In the genomic region with DNA sequence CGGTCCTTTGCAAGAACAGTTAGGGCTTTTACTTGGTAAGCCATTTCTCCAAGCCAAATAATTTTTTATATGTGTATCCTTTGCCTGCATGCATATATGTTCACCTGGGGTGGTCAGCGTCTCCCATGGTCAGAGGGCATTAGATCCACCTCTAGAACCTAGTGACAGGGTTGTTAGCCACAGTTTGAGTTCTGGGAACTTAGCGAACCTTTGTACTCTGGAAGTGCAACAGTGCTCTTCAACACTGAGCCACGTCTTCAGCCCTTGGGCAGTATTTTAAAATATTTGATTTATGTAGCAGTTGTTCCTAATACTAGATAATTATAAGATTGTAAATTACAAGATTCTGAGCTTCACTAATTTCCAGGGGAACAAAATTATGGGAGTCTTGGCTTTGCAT, we compare ENCODE assay signal across 9 mouse cellular contexts. TPM values are rescaled to one million over a fixed set of nuclear protein-coding genes. Genes with fewer than 3 reads are reported as not detected.
DNase-seq lines count a peak whose midpoint lies in the region; ATAC-seq and TF ChIP-seq lines count a peak whose summit lies in the region.
"Had no signal": no experiment of that assay in that cellular context is flagged by ENCODE, and none has a peak within 500 bp of the region (broad histone marks: within the 10 kb centered on the region; RNA-seq: fewer than 3 reads in every experiment).

No protein-coding gene starts in this region.

- no peaks in the 10 kb centered on the region for H3K4me1 ChIP-seq in ES-Bruce4 (ENCODE audit: control insufficient read depth, insufficient read depth, low read length)
- peaks cover 21% of the 10 kb centered on the region for H3K4me1 ChIP-seq in hindbrain, embryonic 15.5 days (replicated peaks)
- peaks cover 7 to 9% of the 10 kb centered on the region in 2 experiments; a peak in 3 of 4 replicates for H3K4me1 ChIP-seq in liver, embryonic 14.5 days (replicated peaks; ENCODE audit: control insufficient read depth in 2 of 2, insufficient read depth in 2 of 2, low read length in 1 of 2)

- H3K36me3 ChIP-seq in C2C12 (ENCODE audit: control insufficient read depth, insufficient read depth) (peaks cover 24% of the 10 kb centered on the region), ES-Bruce4 (ENCODE audit: control insufficient read depth, insufficient read depth, low read length, poor library complexity, severe bottlenecking) (peaks cover 28% of the 10 kb centered on the region)
- peaks cover 20% of the 10 kb centered on the region for H3K36me3 ChIP-seq in hindbrain, embryonic 15.5 days
- peaks cover 22% of the 10 kb centered on the region for H3K36me3 ChIP-seq in liver, embryonic 14.5 days (replicated peaks; ENCODE audit: control insufficient read depth, insufficient read depth, low read depth)

- ATAC-seq in hindbrain, embryonic 15.5 days (ENCODE audit: low FRiP score, low read depth): no peak
- ATAC-seq in liver, embryonic 14.5 days (ENCODE audit: insufficient read depth): no peak
- ATAC-seq in granulocyte monocyte progenitor cell, adult 5-6 weeks (replicated peaks; ENCODE audit: poor library complexity, severe bottlenecking): no peak

- H3K4me3 ChIP-seq in C2C12 (ENCODE audit: insufficient read depth, poor library complexity, severe bottlenecking): peak overlapping the region; percentile 71
- 0 out of 2 replicates have a peak overlapping the region, but pooled peaks have one; percentile 24 for H3K4me3 ChIP-seq in ES-Bruce4 (ENCODE audit: low read depth, low read length)
- H3K4me3 ChIP-seq in hindbrain, embryonic 15.5 days: peak overlapping the region; percentile 84
- peak overlapping the region in 1 of 2 experiments; percentile 100; a peak in 2 of 4 replicates for H3K4me3 ChIP-seq in liver, embryonic 14.5 days (ENCODE audit: insufficient read depth in 1 of 2, low read depth in 2 of 2, low read length in 2 of 2)

- TF ChIP-seq CTCF in C2C12 (IDR thresholded peaks at IDR 0.05; ENCODE audit: control insufficient read depth, insufficient read depth, insufficient read length): no peak
- no peak for TF ChIP-seq CTCF in ES-Bruce4 (IDR thresholded peaks at IDR 0.05; ENCODE audit: low read depth, low read length)
- no peak for TF ChIP-seq CTCF in liver, embryonic 14.5 days (IDR thresholded peaks at IDR 0.05; ENCODE audit: low read depth)

- no peaks in the 10 kb centered on the region for H3K27me3 ChIP-seq in C2C12 (ENCODE audit: control insufficient read depth, insufficient read depth, insufficient read length)
- H3K27me3 ChIP-seq in ES-Bruce4 (ENCODE audit: control insufficient read depth, insufficient read depth, low read length, poor library complexity, severe bottlenecking): no peaks in the 10 kb centered on the region
- no peaks in the 10 kb centered on the region for H3K27me3 ChIP-seq in hindbrain, embryonic 15.5 days
- no peaks in the 10 kb centered on the region for H3K27me3 ChIP-seq in liver, embryonic 14.5 days (ENCODE audit: control insufficient read depth, insufficient read depth, low read length)

- H3K9me3 ChIP-seq in ES-Bruce4 (replicated peaks; ENCODE audit: control insufficient read depth, insufficient read depth, low read length, poor library complexity, severe bottlenecking): no peaks in the 10 kb centered on the region
- H3K9me3 ChIP-seq in hindbrain, embryonic 15.5 days: no peaks in the 10 kb centered on the region
- H3K9me3 ChIP-seq in liver, embryonic 14.5 days (ENCODE audit: control insufficient read depth, low read length): no peaks in the 10 kb centered on the region

- H3K4me2 ChIP-seq in hindbrain, embryonic 15.5 days: peak overlapping the region; percentile 83
- H3K4me2 ChIP-seq in liver, embryonic 14.5 days (ENCODE audit: low read depth): peak overlapping the region; percentile 67

- H3K79me2 ChIP-seq in C2C12 (ENCODE audit: control insufficient read depth, insufficient read depth): peaks cover 42% of the 10 kb centered on the region

- no peak overlapping the region for H3ac ChIP-seq in C2C12 (ENCODE audit: control insufficient read depth, insufficient read length, low read depth)

- H3K79me3 ChIP-seq in C2C12 (ENCODE audit: low read depth): peaks cover 32% of the 10 kb centered on the region

- 87% methylated on average over 4 of the region's 4 CpGs for WGBS in hindbrain, embryonic 15.5 days
- 76% methylated on average over 4 of the region's 4 CpGs for WGBS in liver, embryonic 14.5 days (ENCODE audit: insufficient replicate concordance)

- no peak for DNase-seq in liver, embryonic 14.5 days (ENCODE audit: low read depth in 3 of 3, low spot score in 3 of 3)
- DNase-seq in right cerebral cortex, postnatal 10 days (ENCODE audit: low spot score in 2 of 2): no peak
- no peak for DNase-seq in right cerebral cortex, postnatal 25 days
- DNase-seq in thymus, postnatal 10 days (ENCODE audit: low spot score in 2 of 2): no peak
- DNase-seq: gastrocnemius, postnatal 25 days had no signal

- TF ChIP-seq EP300 in ES-Bruce4 (IDR thresholded peaks at IDR 0.05; ENCODE audit: insufficient read depth, low read depth, low read length): no peak
- TF ChIP-seq EP300 in liver, embryonic 14.5 days (IDR thresholded peaks at IDR 0.05; ENCODE audit: low read depth): no peak

- no peak for TF ChIP-seq POLR2A in ES-Bruce4 (IDR thresholded peaks at IDR 0.05; ENCODE audit: insufficient read depth, low read length)

- peak overlapping the region; percentile 88 for H3K9ac ChIP-seq in ES-Bruce4 (ENCODE audit: low read depth, poor library complexity, severe bottlenecking)
- H3K9ac ChIP-seq in hindbrain, embryonic 15.5 days: peak overlapping the region; percentile 96
- H3K9ac ChIP-seq in liver, embryonic 14.5 days (replicated peaks): peak overlapping the region; percentile 99; the same call in 1 of the 2 replicates

- H3K27ac ChIP-seq in ES-Bruce4 (ENCODE audit: insufficient read depth, low read length): peak overlapping the region; percentile 76
- H3K27ac ChIP-seq in hindbrain, embryonic 15.5 days (replicated peaks): peak overlapping the region; percentile 92
- H3K27ac ChIP-seq in liver, embryonic 14.5 days: peak overlapping the region; percentile 92; the same call in 1 of the 2 replicates

TF ChIP-seq in C2C12, 6 proteins besides CTCF, POLR2A, EP300 and RAD21:
- TF ChIP-seq MYOG (IDR thresholded peaks at IDR 0.05; ENCODE audit: control insufficient read depth, extremely low read depth, insufficient read length): no peak
- no peak for TF ChIP-seq FOSL1 (IDR thresholded peaks at IDR 0.05; ENCODE audit: insufficient read depth, low read length, poor library complexity, severe bottlenecking)
- TF ChIP-seq CEBPB (IDR thresholded peaks at IDR 0.05; ENCODE audit: low read depth): no peak
- TF ChIP-seq USF1 (IDR thresholded peaks at IDR 0.05; ENCODE audit: low read depth): no peak
- no peak for TF ChIP-seq MYOD1 (IDR thresholded peaks at IDR 0.05; ENCODE audit: control insufficient read depth, insufficient read length, low read depth)
- TF ChIP-seq MAX (IDR thresholded peaks at IDR 0.05): no peak

RNA-seq across cellular contexts. Expression of a gene that starts 0.9 kb away (rescaled TPM):
- polyA plus RNA-seq in C2C12 (2012; fragmentation: generic; extraction: Trizol) (7.7 TPM), ES-Bruce4 (2011; ENCODE audit: insufficient read depth, insufficient read length, low read depth, missing spikeins) (72.0 and 79.3 TPM in 2 replicates)
- 29.0 and 31.6 TPM in 2 replicates for polyA plus RNA-seq in hindbrain, embryonic 15.5 days (2015; fragmentation: Nextera tagmentation; extraction: Ambion mirVana)
- 6.6 and 8.3 TPM in 2 replicates for polyA plus RNA-seq in liver, embryonic 14.5 days (2012; rRNA removed)
- 18.7 and 21.0 TPM in 2 replicates for polyA plus RNA-seq in liver, embryonic 14.5 days (2014; fragmentation: Nextera tagmentation; extraction: Ambion mirVana)
- 28.2 and 34.0 TPM in 2 replicates for total RNA-seq in granulocyte monocyte progenitor cell, adult 5-6 weeks (2014; fragmentation: Nextera tagmentation)
- 33.5 and 37.3 TPM in 2 replicates for total RNA-seq in granulocyte monocyte progenitor cell, adult 5-6 weeks (2017)

RNA-seq across cellular contexts. Expression of a gene that starts 26.3 kb away (rescaled TPM):
- polyA plus RNA-seq in C2C12 (2012; fragmentation: generic; extraction: Trizol): 3.6 TPM
- polyA plus RNA-seq in ES-Bruce4 (2011; ENCODE audit: insufficient read depth, insufficient read length, low read depth, missing spikeins): 20.3 and 20.4 TPM in 2 replicates
- polyA plus RNA-seq in hindbrain, embryonic 15.5 days (2015; fragmentation: Nextera tagmentation; extraction: Ambion mirVana): 13.8 and 15.3 TPM in 2 replicates
- polyA plus RNA-seq in liver, embryonic 14.5 days (2012; rRNA removed): 1.8 and 2.1 TPM in 2 replicates
- polyA plus RNA-seq in liver, embryonic 14.5 days (2014; fragmentation: Nextera tagmentation; extraction: Ambion mirVana): 2.9 and 3.2 TPM in 2 replicates
- 6.8 and 8.5 TPM in 2 replicates for total RNA-seq in granulocyte monocyte progenitor cell, adult 5-6 weeks (2014; fragmentation: Nextera tagmentation)
- total RNA-seq in granulocyte monocyte progenitor cell, adult 5-6 weeks (2017): 7.9 and 10.1 TPM in 2 replicates

RNA-seq across cellular contexts. Expression of a gene that starts 29.0 kb away (rescaled TPM):
- polyA plus RNA-seq in C2C12 (2012; fragmentation: generic; extraction: Trizol) (2.0 TPM), ES-Bruce4 (2011; ENCODE audit: insufficient read depth, insufficient read length, low read depth, missing spikeins) (3.9 and 6.0 TPM in 2 replicates)
- polyA plus RNA-seq in hindbrain, embryonic 15.5 days (2015; fragmentation: Nextera tagmentation; extraction: Ambion mirVana): 13.1 and 14.4 TPM in 2 replicates
- polyA plus RNA-seq in liver, embryonic 14.5 days (2012; rRNA removed): 1.7 and 2.2 TPM in 2 replicates
- 4.3 and 5.4 TPM in 2 replicates for polyA plus RNA-seq in liver, embryonic 14.5 days (2014; fragmentation: Nextera tagmentation; extraction: Ambion mirVana)
- 1.6 and 6.2 TPM in 2 replicates for total RNA-seq in granulocyte monocyte progenitor cell, adult 5-6 weeks (2014; fragmentation: Nextera tagmentation)
- 20.8 and 21.1 TPM in 2 replicates for total RNA-seq in granulocyte monocyte progenitor cell, adult 5-6 weeks (2017)

RNA-seq across cellular contexts. Expression of a gene that starts 38.8 kb away (rescaled TPM):
- 643 TPM for polyA plus RNA-seq in C2C12 (2012; fragmentation: generic; extraction: Trizol)
- polyA plus RNA-seq in ES-Bruce4 (2011; ENCODE audit: insufficient read depth, insufficient read length, low read depth, missing spikeins): 300 and 316 TPM in 2 replicates
- 716 and 780 TPM in 2 replicates for polyA plus RNA-seq in hindbrain, embryonic 15.5 days (2015; fragmentation: Nextera tagmentation; extraction: Ambion mirVana)
- polyA plus RNA-seq in liver, embryonic 14.5 days (2012; rRNA removed): 111 and 190 TPM in 2 replicates
- 454 and 472 TPM in 2 replicates for polyA plus RNA-seq in liver, embryonic 14.5 days (2014; fragmentation: Nextera tagmentation; extraction: Ambion mirVana)
- 372 and 531 TPM in 2 replicates for total RNA-seq in granulocyte monocyte progenitor cell, adult 5-6 weeks (2014; fragmentation: Nextera tagmentation)
- total RNA-seq in granulocyte monocyte progenitor cell, adult 5-6 weeks (2017): 127 and 170 TPM in 2 replicates

RNA-seq across cellular contexts. Expression of a gene that starts 49.7 kb away (rescaled TPM):
- 10.4 TPM for polyA plus RNA-seq in C2C12 (2012; fragmentation: generic; extraction: Trizol)
- 7.7 and 13.5 TPM in 2 replicates for polyA plus RNA-seq in ES-Bruce4 (2011; ENCODE audit: insufficient read depth, insufficient read length, low read depth, missing spikeins)
- 0.43 and 0.63 TPM in 2 replicates for polyA plus RNA-seq in hindbrain, embryonic 15.5 days (2015; fragmentation: Nextera tagmentation; extraction: Ambion mirVana)
- polyA plus RNA-seq in liver, embryonic 14.5 days (2012; rRNA removed): 3.2 and 4.4 TPM in 2 replicates
- polyA plus RNA-seq in liver, embryonic 14.5 days (2014; fragmentation: Nextera tagmentation; extraction: Ambion mirVana): 0.21 and 0.39 TPM in 2 replicates
- total RNA-seq in granulocyte monocyte progenitor cell, adult 5-6 weeks (2014; fragmentation: Nextera tagmentation): 12.1 and 13.2 TPM in 2 replicates
- 4.1 and 10.4 TPM in 2 replicates for total RNA-seq in granulocyte monocyte progenitor cell, adult 5-6 weeks (2017)
